Mouse (Mus musculus): Measurements from ENCODE around the gene Adamtsl2.

- TF ChIP-seq CTCF (IDR thresholded peaks at IDR 0.05) = no peak
- TF ChIP-seq POLR2A (IDR thresholded peaks at IDR 0.05; ENCODE audit: insufficient read depth, low read depth, low read length) = no peak
Observed at GRCm38 (mm10) chr2:27088700-27089099, 9.5 kb downstream of the Adamtsl2 start.
